Mouse (Mus musculus): ENCODE results near the gene Mgat5b.

- no peak for TF ChIP-seq POLR2A (IDR thresholded peaks at IDR 0.05; ENCODE audit: borderline replicate concordance, insufficient read depth, low read length)
- TF ChIP-seq CTCF (IDR thresholded peaks at IDR 0.05; ENCODE audit: borderline replicate concordance, insufficient read depth, low read depth, low read length), result no peak
Observed at GRCm38 (mm10) chr11:116944346-116944745, 25.7 kb downstream of the Mgat5b start.

Measured in cerebellum, adult 2 months (tissue).